Mouse (Mus musculus): ENCODE measurements around the gene Ifnlr1. TPM values are rescaled to one million over a fixed set of nuclear protein-coding genes. Genes with fewer than 3 reads are reported as not detected.
"Not testable (repeated sequence)": the region's sequence is repeated elsewhere in the genome, so short reads cannot be mapped to it uniquely, and the experiment has no call there.

Gene Ifnlr1
- 3.6 and 4.2 TPM in 2 replicates for polyA plus RNA-seq (2015; fragmentation: Nextera tagmentation; extraction: Ambion mirVana)

GRCm38 (mm10) chr4:135685906-135686567 lies at the start of gene Ifnlr1:
Ifnlr1 (plus strand) TSS chr4:135686287.
- no peaks in the 10 kb centered on the region for H3K9me3 ChIP-seq
- no peaks in the 10 kb centered on the region for H3K36me3 ChIP-seq
- under 1% methylated on average over 41 of the region's 41 CpGs for WGBS
- H3K9ac ChIP-seq: peak within 1 kb of the TSS; percentile 66
- peak within 1 kb of the TSS; percentile 67 for H3K27ac ChIP-seq
- 0 out of 2 replicates have a peak, but pooled peaks cover 2% of the 10 kb centered on the region for H3K4me1 ChIP-seq (replicated peaks)
- no peaks in the 10 kb centered on the region for H3K27me3 ChIP-seq (replicated peaks)
- peak; percentile 85 for ATAC-seq
- peak within 1 kb of the TSS; percentile 59 for H3K4me3 ChIP-seq (replicated peaks)
- H3K4me2 ChIP-seq (replicated peaks): peak within 1 kb of the TSS; percentile 93

- not testable (repeated sequence) for ATAC-seq; H3K27ac ChIP-seq; H3K9me3 ChIP-seq; H3K4me2 ChIP-seq (replicated peaks); H3K9ac ChIP-seq; H3K27me3 ChIP-seq (replicated peaks); H3K36me3 ChIP-seq; H3K4me3 ChIP-seq (replicated peaks)
- peaks cover 13% of the 10 kb centered on the region for H3K4me1 ChIP-seq (replicated peaks)
- 77% methylated on average over 8 of the region's 8 CpGs for WGBS
These were observed 44.6 kb upstream of the Ifnlr1 start for GRCm38 (mm10) chr4:135641302-135642079.

GRCm38 (mm10) chr4:135645022-135645637 lies 41.0 kb upstream of the Ifnlr1 start:
- Histone ChIP-seq H3K9ac (no peak overlapping the region), H3K4me1 (replicated peaks) (peaks cover 13% of the 10 kb centered on the region), H3K27ac (peak overlapping the region; percentile 10; the same call in 1 of the 2 replicates), H3K4me3 (replicated peaks) (no peak overlapping the region), H3K9me3 (no peaks in the 10 kb centered on the region), H3K36me3 (no peaks in the 10 kb centered on the region), H3K4me2 (replicated peaks) (no peak overlapping the region; the same call in 1 of the 2 replicates), H3K27me3 (replicated peaks) (no peaks in the 10 kb centered on the region)
- peak; percentile 85 for ATAC-seq
- 28% methylated on average over 12 of the region's 12 CpGs for WGBS

GRCm38 (mm10) chr4:135652966-135653607 lies 33.0 kb upstream of the Ifnlr1 start:
- H3K9me3 ChIP-seq: no peaks in the 10 kb centered on the region
- no peaks in the 10 kb centered on the region for H3K27me3 ChIP-seq (replicated peaks)
- no peak overlapping the region for H3K9ac ChIP-seq
- H3K4me2 ChIP-seq (replicated peaks): no peak overlapping the region
- WGBS: 53% methylated on average over 11 of the region's 11 CpGs
- H3K27ac ChIP-seq: no peak overlapping the region; the same call in 1 of the 2 replicates
- peaks cover 24% of the 10 kb centered on the region for H3K4me1 ChIP-seq (replicated peaks)
- no peak overlapping the region for H3K4me3 ChIP-seq (replicated peaks)
- H3K36me3 ChIP-seq: no peaks in the 10 kb centered on the region
- no peak for ATAC-seq

- Histone ChIP-seq H3K36me3 (no peaks in the 10 kb centered on the region), H3K4me1 (replicated peaks) (peaks cover 29% of the 10 kb centered on the region), H3K27ac (no peak overlapping the region), H3K9ac (no peak overlapping the region), H3K4me2 (replicated peaks) (no peak overlapping the region), H3K9me3 (no peaks in the 10 kb centered on the region), H3K27me3 (replicated peaks) (no peaks in the 10 kb centered on the region), H3K4me3 (replicated peaks) (no peak overlapping the region)
- 92% methylated on average over 7 of the region's 7 CpGs for WGBS
- ATAC-seq: no peak
These were observed 32.1 kb upstream of the Ifnlr1 start for GRCm38 (mm10) chr4:135653956-135654355.

- WGBS: 32% methylated on average over 7 of the region's 7 CpGs
- peak overlapping the region; percentile 60 for H3K27ac ChIP-seq
- no peaks in the 10 kb centered on the region for H3K27me3 ChIP-seq (replicated peaks)
- H3K9me3 ChIP-seq: no peaks in the 10 kb centered on the region
- H3K4me2 ChIP-seq (replicated peaks): peak overlapping the region; percentile 9; the same call in 1 of the 2 replicates
- H3K36me3 ChIP-seq: no peaks in the 10 kb centered on the region
- no peak overlapping the region for H3K9ac ChIP-seq
- peak; percentile 60 for ATAC-seq
- H3K4me3 ChIP-seq (replicated peaks): no peak overlapping the region
- H3K4me1 ChIP-seq (replicated peaks): peaks cover 31% of the 10 kb centered on the region
These were observed 30.6 kb upstream of the Ifnlr1 start for GRCm38 (mm10) chr4:135655499-135655898.

- WGBS: 27% methylated on average over 10 of the region's 10 CpGs
- Histone ChIP-seq H3K4me1 (replicated peaks) (peaks cover 34% of the 10 kb centered on the region), H3K27ac (peak overlapping the region; percentile 44), H3K4me2 (replicated peaks) (peak overlapping the region; percentile 21; the same call in 1 of the 2 replicates), H3K27me3 (replicated peaks) (no peaks in the 10 kb centered on the region), H3K36me3 (no peaks in the 10 kb centered on the region), H3K9me3 (no peaks in the 10 kb centered on the region), H3K9ac (no peak overlapping the region), H3K4me3 (replicated peaks) (no peak overlapping the region)
- ATAC-seq: peak; percentile 37; the same call in 1 of the 2 replicates
These were observed 29.9 kb upstream of the Ifnlr1 start for GRCm38 (mm10) chr4:135656094-135656589.

GRCm38 (mm10) chr4:135658484-135658883 lies 27.6 kb upstream of the Ifnlr1 start:
- ATAC-seq: no peak

GRCm38 (mm10) chr4:135658899-135659298 lies 27.2 kb upstream of the Ifnlr1 start:
- no peaks in the 10 kb centered on the region for H3K27me3 ChIP-seq (replicated peaks)
- no peaks in the 10 kb centered on the region for H3K36me3 ChIP-seq
- no peaks in the 10 kb centered on the region for H3K9me3 ChIP-seq
- WGBS: 81% methylated on average over 12 of the region's 12 CpGs
- peaks cover 39% of the 10 kb centered on the region for H3K4me1 ChIP-seq (replicated peaks)
- ATAC-seq: no peak
- H3K27ac ChIP-seq: no peak overlapping the region
- no peak overlapping the region for H3K4me2 ChIP-seq (replicated peaks)
- no peak overlapping the region for H3K4me3 ChIP-seq (replicated peaks)
- H3K9ac ChIP-seq: no peak overlapping the region

More at GRCm38 (mm10) chr4:135658484-135658883, 27.6 kb upstream of the Ifnlr1 start:
- 44% methylated on average over 5 of the region's 5 CpGs for WGBS
- no peak overlapping the region for H3K4me3 ChIP-seq (replicated peaks)
- H3K36me3 ChIP-seq: no peaks in the 10 kb centered on the region
- no peak overlapping the region for H3K9ac ChIP-seq
- no peaks in the 10 kb centered on the region for H3K27me3 ChIP-seq (replicated peaks)
- no peak overlapping the region for H3K4me2 ChIP-seq (replicated peaks)
- H3K27ac ChIP-seq: peak overlapping the region; percentile 5; the same call in 1 of the 2 replicates
- no peaks in the 10 kb centered on the region for H3K9me3 ChIP-seq
- peaks cover 39% of the 10 kb centered on the region for H3K4me1 ChIP-seq (replicated peaks)

- H3K36me3 ChIP-seq: no peaks in the 10 kb centered on the region
- 41% methylated on average over 6 of the region's 6 CpGs for WGBS
- peak overlapping the region; percentile 8; the same call in 1 of the 2 replicates for H3K27ac ChIP-seq
- ATAC-seq: peak; percentile 83
- H3K4me2 ChIP-seq (replicated peaks): no peak overlapping the region
- H3K9me3 ChIP-seq: no peaks in the 10 kb centered on the region
- no peak overlapping the region for H3K4me3 ChIP-seq (replicated peaks)
- no peaks in the 10 kb centered on the region for H3K27me3 ChIP-seq (replicated peaks)
- H3K9ac ChIP-seq: no peak overlapping the region
- peaks cover 23% of the 10 kb centered on the region for H3K4me1 ChIP-seq (replicated peaks)
These were observed 24.8 kb upstream of the Ifnlr1 start for GRCm38 (mm10) chr4:135661082-135661809.

- WGBS: 65% methylated on average over 6 of the region's 6 CpGs
- no peaks in the 10 kb centered on the region for H3K9me3 ChIP-seq
- H3K27ac ChIP-seq: no peak overlapping the region
- H3K4me3 ChIP-seq (replicated peaks): no peak overlapping the region
- peaks cover 18% of the 10 kb centered on the region for H3K4me1 ChIP-seq (replicated peaks)
- no peaks in the 10 kb centered on the region for H3K27me3 ChIP-seq (replicated peaks)
- no peak overlapping the region for H3K4me2 ChIP-seq (replicated peaks)
- ATAC-seq: no peak
- no peaks in the 10 kb centered on the region for H3K36me3 ChIP-seq
- H3K9ac ChIP-seq: no peak overlapping the region
These were observed 24.1 kb upstream of the Ifnlr1 start for GRCm38 (mm10) chr4:135661994-135662393.

Data from intestine, embryonic 15.5 days (tissue).